Mouse (Mus musculus): ENCODE measurements around the gene Pde3a.

DNA sequence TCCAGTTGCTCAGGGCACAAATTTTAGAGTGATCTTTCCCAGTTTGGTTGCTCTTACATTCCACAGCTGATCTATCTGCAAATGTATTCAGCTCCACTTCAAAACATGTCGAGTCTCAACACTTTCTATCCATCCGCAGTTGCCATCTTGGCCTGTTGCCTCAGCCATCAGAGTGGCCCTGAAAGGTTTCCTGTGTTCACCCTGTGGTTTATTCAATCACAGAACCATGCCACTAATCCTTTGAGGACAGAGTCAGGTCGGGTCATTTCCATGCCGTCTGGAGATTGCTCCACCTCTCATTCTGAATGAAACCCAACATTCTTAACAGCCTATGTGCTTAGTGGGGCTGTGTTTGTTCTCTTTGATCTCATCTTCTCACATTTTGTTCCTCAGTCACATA, 73.9 kb downstream of the Pde3a start:
- no peak for TF ChIP-seq EP300 (IDR thresholded peaks at IDR 0.05; ENCODE audit: insufficient read depth, low read depth, low read length)
- TF ChIP-seq CTCF (IDR thresholded peaks at IDR 0.05), result no peak
